Mouse (Mus musculus) megakaryocyte, adult 5-6 weeks (primary cell): ENCODE measurements around the gene Arf5. TPM values are rescaled to one million over a fixed set of nuclear protein-coding genes. Genes with fewer than 3 reads are reported as not detected.

ENCODE experiments used
- ATAC-seq: 2 replicates; pipeline ENCODE4 v1.8.0; 2016; ENCODE audit warnings: mild to moderate bottlenecking, inconsistent platforms; ENCODE audit not compliant: poor library complexity, severe bottlenecking
- total RNA-seq, 2 experiments: library from RNA; stranded (forward) in 1 of 2; stranded (reverse) in 1 of 2; fragments of 153-499, 151-499 nt in 1 of 2; fragments of 221-1000, 200-1000 nt in 1 of 2; gene quantifications; 2 replicates each; pipeline versions ENCODE4 v1.2.3 to v1.2.4; 2015 to 2017

Arf5 gene
- total RNA-seq (2015) (68.1 and 109 TPM in 2 replicates), total RNA-seq (2017) (48.1 and 70.7 TPM in 2 replicates)

GRCm38 (mm10) chr6:28423313-28423712 is at the start of gene Arf5:
Gene Arf5, plus strand, starts transcription at chr6:28423560.
- ATAC-seq: peak; percentile 53

- peak; percentile 54; the same call in 1 of the 2 replicates for ATAC-seq
Observed at GRCm38 (mm10) chr6:28381983-28382382, 41.4 kb upstream of the Arf5 start.

- no peak for ATAC-seq
Observed at GRCm38 (mm10) chr6:28385169-28385568, 38.2 kb upstream of the Arf5 start.

GRCm38 (mm10) chr6:28389038-28389437 is 34.3 kb upstream of the Arf5 start:
- no peak for ATAC-seq

- no peak for ATAC-seq
Observed at GRCm38 (mm10) chr6:28396051-28396852, 27.1 kb upstream of the Arf5 start.

- ATAC-seq: peak; percentile 39
Observed at GRCm38 (mm10) chr6:28396853-28397457, 26.4 kb upstream of the Arf5 start.

GRCm38 (mm10) chr6:28397681-28398203 is 25.6 kb upstream of the Arf5 start, which contains the start of gene Zfp800:
Gene Zfp800, minus strand, starts transcription at chr6:28398005.
- peak; percentile 45 for ATAC-seq

GRCm38 (mm10) chr6:28398726-28399125 is 24.6 kb upstream of the Arf5 start:
- peak; percentile 26; the same call in 1 of the 2 replicates for ATAC-seq

GRCm38 (mm10) chr6:28399791-28400190 is 23.6 kb upstream of the Arf5 start:
- no peak for ATAC-seq

GRCm38 (mm10) chr6:28410053-28410452 is 13.3 kb upstream of the Arf5 start:
- ATAC-seq: peak; percentile 87

- no peak for ATAC-seq
Observed at GRCm38 (mm10) chr6:28411236-28411635, 12.1 kb upstream of the Arf5 start.

- no peak for ATAC-seq
Observed at GRCm38 (mm10) chr6:28416981-28417380, 6.4 kb upstream of the Arf5 start.

- ATAC-seq: no peak
Observed at GRCm38 (mm10) chr6:28418449-28418848, 4.9 kb upstream of the Arf5 start.

GRCm38 (mm10) chr6:28419673-28420072 is 3.7 kb upstream of the Arf5 start:
- ATAC-seq: no peak

GRCm38 (mm10) chr6:28420361-28420760 is 3.0 kb upstream of the Arf5 start:
- ATAC-seq: no peak

GRCm38 (mm10) chr6:28420865-28421264 is 2.5 kb upstream of the Arf5 start:
- 0 out of 2 replicates have a peak, but pooled peaks have one; percentile 2 for ATAC-seq

GRCm38 (mm10) chr6:28421469-28422000 is 1.8 kb upstream of the Arf5 start:
- ATAC-seq: peak; percentile 85

- no peak for ATAC-seq
Observed at GRCm38 (mm10) chr6:28422651-28423290, 589 bp upstream of the Arf5 start.

GRCm38 (mm10) chr6:28423767-28424695 is 671 bp downstream of the Arf5 start:
- ATAC-seq: peak; percentile 14; the same call in 1 of the 2 replicates

GRCm38 (mm10) chr6:28425019-28425418 is 1.7 kb downstream of the Arf5 start:
- no peak for ATAC-seq
